Mouse (Mus musculus) heart, adult 2 months (tissue): ENCODE measurements around the gene Snx25.

ENCODE experiments used
- CTCF ChIP-seq: fragments of 200-600 bp; IDR thresholded peaks from 2 replicates; pipeline ENCODE4 v1.8.1; 2022; ENCODE audit warnings: antibody characterized with exemption, mild to moderate bottlenecking, moderate library complexity
- EP300 ChIP-seq: fragments of 200-500 bp; IDR thresholded peaks from 2 replicates; pipeline ENCODE4 v1.6.1; 2011; ENCODE audit warnings: low read depth, low read length, control low read depth; ENCODE audit not compliant: insufficient read depth
- POLR2A ChIP-seq: fragments of 200-500 bp; IDR thresholded peaks from 2 replicates; pipeline ENCODE4 v1.6.1; 2011; ENCODE audit warnings: mild to moderate bottlenecking, low read depth, low read length, control low read depth; ENCODE audit not compliant: insufficient read depth

DNA sequence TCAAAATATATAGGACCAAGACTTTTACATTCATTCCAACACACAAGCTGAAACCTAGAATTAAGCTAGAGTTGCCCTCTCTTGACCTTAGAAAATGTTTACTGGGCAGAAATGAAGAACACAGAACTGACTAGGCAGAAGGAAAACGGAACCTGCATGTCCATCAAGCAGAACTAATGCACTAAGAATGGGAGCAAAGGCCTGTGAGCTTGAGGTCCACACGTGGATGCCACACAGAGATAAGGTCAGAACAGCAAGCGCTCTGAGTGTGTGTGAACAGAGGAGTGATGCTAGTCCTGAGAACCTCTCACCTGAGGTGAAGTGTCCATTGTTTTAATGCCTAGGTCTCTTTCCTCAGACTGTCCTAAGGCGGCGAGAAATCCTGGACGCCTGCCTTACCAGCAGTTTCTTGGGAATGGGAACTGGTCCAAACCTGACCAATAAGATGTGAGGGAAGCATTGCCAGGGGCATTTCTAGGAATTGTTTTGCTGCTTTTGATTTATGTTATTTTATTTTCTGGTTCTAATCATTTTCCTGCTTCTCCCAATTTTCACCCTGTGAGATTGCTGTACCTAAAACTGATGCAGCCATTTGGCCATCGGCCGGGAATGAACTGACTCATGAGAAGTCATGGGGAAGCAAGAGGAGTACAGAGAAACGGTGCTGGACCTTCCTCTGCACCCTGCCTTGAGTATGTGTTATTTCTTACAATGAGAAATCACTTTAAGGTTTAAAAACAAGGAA, 11.4 kb downstream of the Snx25 start:
- TF ChIP-seq CTCF (no peak), POLR2A (no peak), EP300 (no peak)
